ENCODE assay signal across 9 mouse cellular contexts in genomic region chr4:59823470-59823869, GRCm38 (mm10). TPM values are rescaled to one million over a fixed set of nuclear protein-coding genes. Genes with fewer than 3 reads are reported as not detected.
DNase-seq lines count a peak whose midpoint lies in the region; ATAC-seq and TF ChIP-seq lines count a peak whose summit lies in the region.
"Had no signal": no experiment of that assay in that cellular context is flagged by ENCODE, and none has a peak within 500 bp of the region (broad histone marks: within the 10 kb centered on the region; RNA-seq: fewer than 3 reads in every experiment).

No protein-coding gene starts in this region.

- 0 out of 2 replicates have a peak, but pooled peaks cover 8% of the 10 kb centered on the region for H3K36me3 ChIP-seq in hindbrain, embryonic 10.5 days
- no peaks in the 10 kb centered on the region for H3K36me3 ChIP-seq in hindbrain, embryonic 11.5 days (ENCODE audit: control insufficient read depth, insufficient read depth, low read length)
- H3K36me3 ChIP-seq: embryonic facial prominence, embryonic 15.5 days had no signal

- peak; percentile 8 for DNase-seq in hindbrain, embryonic 10.5 days (ENCODE audit: low spot score)
- no peak for DNase-seq in hindbrain, embryonic 11.5 days (ENCODE audit: low spot score)
- peak; percentile 52 for DNase-seq in gastrocnemius, adult 18-20 months (ENCODE audit: low spot score)
- peak; percentile 59 to 65 for DNase-seq in layer of hippocampus, adult 2 months (ENCODE audit: low spot score in 2 of 2)
- no peak for DNase-seq in testis, postnatal 10 days (ENCODE audit: low spot score)

- no peak overlapping the region for H3K4me2 ChIP-seq in hindbrain, embryonic 11.5 days (replicated peaks; ENCODE audit: low read depth, low read length)
- H3K4me2 ChIP-seq: embryonic facial prominence, embryonic 15.5 days had no signal

- ATAC-seq in hindbrain, embryonic 11.5 days (ENCODE audit: low FRiP score): no peak
- ATAC-seq in CD4-positive, CD25-positive, alpha-beta regulatory T cell, adult 4 months: no peak
- no peak for ATAC-seq in inflammation-experienced regulatory T-cells, adult 6 months

- no peak overlapping the region for H3K9ac ChIP-seq in hindbrain, embryonic 11.5 days (ENCODE audit: low read depth, low read length)
- H3K9ac ChIP-seq: embryonic facial prominence, embryonic 15.5 days had no signal

- H3K4me1 ChIP-seq in hindbrain, embryonic 10.5 days (replicated peaks): peaks cover 27% of the 10 kb centered on the region
- H3K4me1 ChIP-seq in hindbrain, embryonic 11.5 days (replicated peaks; ENCODE audit: control insufficient read depth, insufficient read depth, low read length): peaks cover 4% of the 10 kb centered on the region
- H3K4me1 ChIP-seq in bone marrow macrophage, adult 2 months (ENCODE audit: control insufficient read depth, insufficient read depth, low read length): peaks cover 66% of the 10 kb centered on the region

- no peak for TF ChIP-seq CTCF in bone marrow macrophage, adult 2 months (IDR thresholded peaks at IDR 0.05; ENCODE audit: low read depth, low read length)
- TF ChIP-seq CTCF in layer of hippocampus, adult 2 months (conservative IDR thresholded peaks at IDR 0.05): no peak

- H3K27me3 ChIP-seq in hindbrain, embryonic 10.5 days (ENCODE audit: insufficient read depth, poor library complexity, severe bottlenecking): no peaks in the 10 kb centered on the region
- H3K27me3 ChIP-seq in hindbrain, embryonic 11.5 days (ENCODE audit: control insufficient read depth, insufficient read depth, low read length): no peaks in the 10 kb centered on the region
- H3K27me3 ChIP-seq: embryonic facial prominence, embryonic 15.5 days had no signal

- H3K9me3 ChIP-seq in hindbrain, embryonic 10.5 days: no peaks in the 10 kb centered on the region
- H3K9me3 ChIP-seq in hindbrain, embryonic 11.5 days (ENCODE audit: control insufficient read depth, low read length): no peaks in the 10 kb centered on the region
- H3K9me3 ChIP-seq: embryonic facial prominence, embryonic 15.5 days had no signal

- peak overlapping the region; percentile 45 for H3K27ac ChIP-seq in hindbrain, embryonic 10.5 days
- no peak overlapping the region for H3K27ac ChIP-seq in hindbrain, embryonic 11.5 days (ENCODE audit: low read depth, low read length)
- peak overlapping the region; percentile 47 for H3K27ac ChIP-seq in bone marrow macrophage, adult 2 months (ENCODE audit: insufficient read depth, low read depth, low read length)
- H3K27ac ChIP-seq in layer of hippocampus, adult 2 months: peak overlapping the region; percentile 73
- H3K27ac ChIP-seq: embryonic facial prominence, embryonic 15.5 days had no signal

- 75% methylated on average over 7 of the region's 7 CpGs for WGBS in hindbrain, embryonic 10.5 days
- 76% methylated on average over 7 of the region's 7 CpGs for WGBS in hindbrain, embryonic 11.5 days

- TF ChIP-seq POLR2A in bone marrow macrophage, adult 2 months (IDR thresholded peaks at IDR 0.05; ENCODE audit: borderline replicate concordance, low read depth, low read length): no peak

- H3K4me3 ChIP-seq in hindbrain, embryonic 10.5 days: no peak overlapping the region
- H3K4me3 ChIP-seq in hindbrain, embryonic 11.5 days (ENCODE audit: low read depth, low read length): no peak overlapping the region
- no peak overlapping the region for H3K4me3 ChIP-seq in bone marrow macrophage, adult 2 months (ENCODE audit: insufficient read depth, low read length)
- no peak overlapping the region for H3K4me3 ChIP-seq in layer of hippocampus, adult 2 months
- H3K4me3 ChIP-seq: embryonic facial prominence, embryonic 15.5 days had no signal

RNA-seq across cellular contexts. Expression of gene Snx30, which starts 17.8 kb away (rescaled TPM):
- polyA plus RNA-seq in hindbrain, embryonic 10.5 days (2016; fragmentation: Nextera tagmentation; extraction: Ambion mirVana): 14.4 and 14.6 TPM in 2 replicates
- 13.4 and 19.1 TPM in 2 replicates for polyA plus RNA-seq in hindbrain, embryonic 11.5 days (2014; fragmentation: Nextera tagmentation; extraction: Ambion mirVana)
- 29.7 and 33.3 TPM in 2 replicates for polyA plus RNA-seq in bone marrow macrophage, adult 2 months (2012; ENCODE audit: insufficient read depth, insufficient read length, missing spikeins)
- total RNA-seq in gastrocnemius, adult 18-20 months (2021): 1 to 10 TPM; 2.9 to 3.7 TPM
- total RNA-seq in layer of hippocampus, adult 2 months (2021): 10 to 100 TPM; 40.3 to 44.6 TPM
- 1 to 10 TPM; 2.2 to 2.6 TPM for polyA plus RNA-seq in CD4-positive, CD25-positive, alpha-beta regulatory T cell, adult 4 months (2017; shearing (Covaris generic))
- polyA plus RNA-seq in inflammation-experienced regulatory T-cells, adult 6 months (2017; shearing (Covaris generic)): 1 to 10 TPM; 2.6 to 3.6 (median 2.8) TPM

RNA-seq across cellular contexts. Expression of gene Inip, which starts 22.1 kb away (rescaled TPM):
- 86.7 and 103 TPM in 2 replicates for polyA plus RNA-seq in hindbrain, embryonic 10.5 days (2016; fragmentation: Nextera tagmentation; extraction: Ambion mirVana)
- 94.3 and 105 TPM in 2 replicates for polyA plus RNA-seq in hindbrain, embryonic 11.5 days (2014; fragmentation: Nextera tagmentation; extraction: Ambion mirVana)
- 24.6 and 29.5 TPM in 2 replicates for polyA plus RNA-seq in bone marrow macrophage, adult 2 months (2012; ENCODE audit: insufficient read depth, insufficient read length, missing spikeins)
- total RNA-seq in gastrocnemius, adult 18-20 months (2021): 1 to 10 TPM; 2.6 to 3.3 TPM
- 10 to 100 TPM; 23.6 to 25.6 TPM for total RNA-seq in layer of hippocampus, adult 2 months (2021)
- polyA plus RNA-seq in CD4-positive, CD25-positive, alpha-beta regulatory T cell, adult 4 months (2017; shearing (Covaris generic)): 10 to 100 TPM; 49.6 to 49.7 TPM
- 10 to 100 TPM; 48.4 to 49.9 (median 49.5) TPM for polyA plus RNA-seq in inflammation-experienced regulatory T-cells, adult 6 months (2017; shearing (Covaris generic))

Comparison
In these comparisons a context has a peak if more than half of its experiments do, and no peak if none do; other contexts are left out.
1. DNase-seq: peak in hindbrain, embryonic 10.5 days (single experiment), gastrocnemius, adult 18-20 months (single experiment) and layer of hippocampus, adult 2 months (2 of 2); none in hindbrain, embryonic 11.5 days (single experiment) and testis, postnatal 10 days (single experiment).